Mouse (Mus musculus) kidney, adult 11 months (tissue): ENCODE measurements at regions not wholly inside any gene's neighbourhood (a gene's known extent, or its start where the extent isn't known, plus 50 kb on each side); places are given as distances from the start of the nearest gene placed in this dataset.
A peak's percentile ranks its signal among the peaks of the same experiment; 100 is the strongest.

ENCODE experiments used
- DNase-seq: peaks from one replicate; pipeline ENCODE4 v3.0.0; 2022

DNA sequence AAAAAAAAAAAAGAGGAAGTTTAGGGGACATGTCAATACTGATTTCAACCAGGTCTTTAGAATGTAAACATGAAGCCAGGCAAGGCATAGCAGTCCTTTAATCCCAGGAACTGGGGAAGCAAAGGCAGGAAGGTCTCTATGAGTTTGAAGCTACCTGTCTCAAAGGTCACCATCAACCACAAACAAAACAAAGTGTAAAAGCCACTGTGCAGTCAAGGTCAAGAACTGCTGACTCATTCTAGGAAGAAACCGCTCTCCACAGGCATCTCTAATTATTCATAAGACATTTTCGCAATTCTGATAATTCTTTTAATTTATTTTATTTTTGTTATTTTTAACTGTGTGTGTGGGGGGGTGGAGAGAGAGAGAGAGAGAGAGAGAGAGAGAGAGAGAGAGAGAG, 364.0 kb downstream of the Cntnap4 start:
- DNase-seq, result no peak

GRCm38 (mm10) chr8:112935411-112935810, 365.6 kb downstream of the Cntnap4 start:
- no peak for DNase-seq

GRCm38 (mm10) chr8:112935897-112936719, 366.3 kb downstream of the Cntnap4 start:
- peak; percentile 62 for DNase-seq

- peak; percentile 57 for DNase-seq
Observed at GRCm38 (mm10) chr8:112972418-112972817, 402.6 kb downstream of the Cntnap4 start.

- DNase-seq, result no peak
Observed at GRCm38 (mm10) chr8:112975734-112976133, 405.9 kb downstream of the Cntnap4 start.

- no peak for DNase-seq
Observed at GRCm38 (mm10) chr8:112976312-112976711, 406.5 kb downstream of the Cntnap4 start.

- DNase-seq, result no peak
Observed at GRCm38 (mm10) chr8:112993781-112994180, 423.9 kb downstream of the Cntnap4 start.

GRCm38 (mm10) chr8:113007356-113007755, 437.5 kb downstream of the Cntnap4 start:
- DNase-seq, result no peak

GRCm38 (mm10) chr8:113028880-113029279, 459.0 kb downstream of the Cntnap4 start:
- DNase-seq, result no peak

DNA sequence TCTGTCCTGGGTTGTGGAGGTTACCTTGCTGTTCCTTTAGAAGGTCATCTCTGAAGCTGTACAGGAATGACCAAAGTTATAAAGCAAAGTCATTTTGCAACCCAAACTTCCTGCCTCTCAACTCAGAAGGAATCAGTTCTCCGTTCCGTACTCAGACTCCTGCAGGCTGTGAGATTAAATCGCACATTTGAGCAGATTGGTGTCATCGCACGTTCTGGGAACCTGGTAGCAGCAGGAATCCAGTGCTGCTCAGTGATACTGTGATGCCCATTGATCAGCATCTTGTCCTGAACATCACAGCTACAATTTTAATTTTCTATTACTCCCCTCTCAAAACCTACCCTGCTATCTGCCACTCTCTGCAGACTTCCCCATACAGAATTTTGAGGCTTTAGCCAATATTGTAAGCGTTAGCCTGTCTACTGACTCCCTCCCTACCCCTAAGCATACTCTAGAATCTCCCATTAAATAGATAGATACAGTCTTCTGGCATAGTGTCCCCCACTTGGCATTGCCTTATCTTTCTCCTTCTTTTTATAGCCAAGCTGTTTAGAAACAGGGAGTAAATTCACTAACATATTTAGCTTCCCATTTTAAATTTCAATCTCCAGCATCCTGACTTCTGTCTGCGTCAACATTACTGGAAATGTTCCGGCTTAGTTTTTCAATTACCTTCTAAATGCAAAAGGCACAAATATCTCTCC, 482.1 kb downstream of the Cntnap4 start:
- DNase-seq, result no peak

GRCm38 (mm10) chr8:113065246-113066169, 495.7 kb downstream of the Cntnap4 start:
- no peak for DNase-seq

DNA sequence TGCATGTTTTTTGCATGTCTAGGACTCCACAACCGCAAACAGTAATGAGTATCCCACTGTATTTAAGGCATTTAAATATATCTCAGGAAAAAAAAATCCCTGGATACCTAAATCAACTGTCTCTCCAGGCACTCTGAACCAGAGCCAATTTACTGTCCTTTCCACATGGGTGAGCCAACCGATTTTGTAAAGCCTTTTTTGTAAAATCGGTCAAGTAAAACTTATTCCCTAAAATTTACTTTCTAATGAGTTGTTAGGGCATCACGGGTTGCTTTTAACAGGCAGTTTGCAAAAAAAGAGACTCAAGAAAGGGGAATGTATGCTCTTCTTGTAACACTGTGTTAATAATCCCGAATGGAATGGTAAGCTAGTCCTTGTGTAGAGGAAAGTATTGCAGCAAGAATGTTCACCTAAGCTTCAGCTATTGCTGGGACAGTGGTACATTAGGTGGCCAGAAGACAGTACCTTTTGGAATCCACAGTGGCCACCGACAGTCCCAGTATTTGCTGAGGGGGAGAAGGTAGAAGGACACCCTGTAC, 496.4 kb downstream of the Cntnap4 start:
- no peak for DNase-seq

DNA sequence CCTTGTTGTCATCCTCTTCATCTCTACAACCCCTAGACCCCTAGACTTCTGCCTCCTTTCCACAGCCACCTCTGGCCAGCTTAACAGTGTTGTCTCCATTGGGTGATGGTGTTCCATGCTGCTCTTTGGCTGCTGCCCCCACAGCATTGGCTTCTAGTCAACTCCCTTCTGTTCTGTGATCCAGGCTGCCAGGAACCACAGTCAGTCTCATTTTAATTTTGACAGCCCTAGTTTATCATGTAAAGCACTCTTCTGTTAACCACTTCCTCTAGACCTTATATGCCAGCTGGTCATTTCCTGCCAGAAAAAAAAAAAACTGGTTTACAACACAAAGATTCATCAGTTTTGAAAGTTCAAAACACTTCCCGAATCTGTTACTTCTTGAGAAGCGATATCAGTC, 514.1 kb downstream of the Cntnap4 start:
- DNase-seq, result no peak

DNA sequence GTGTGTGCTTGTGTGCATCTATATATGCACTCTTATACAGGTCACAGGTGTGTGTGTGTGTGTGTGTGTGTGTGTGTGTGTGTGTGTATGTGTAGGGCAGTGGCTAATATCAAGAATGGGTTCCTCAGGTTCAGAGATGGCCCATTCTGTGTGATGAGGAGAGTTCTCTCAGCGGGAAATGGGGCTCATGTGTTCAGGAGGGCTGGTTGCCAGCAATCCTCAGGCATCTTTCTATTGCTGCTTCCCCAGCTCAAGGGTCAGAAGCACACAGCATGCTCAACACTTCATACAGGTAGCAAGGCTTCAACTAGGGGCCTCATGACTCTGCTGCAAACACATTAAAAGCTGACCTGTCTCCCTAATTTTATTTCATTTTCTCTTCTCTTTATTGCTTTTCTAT, 517.7 kb downstream of the Cntnap4 start:
- DNase-seq, result no peak

- no peak for DNase-seq
Observed at GRCm38 (mm10) chr8:113111665-113112064, 523.7 kb upstream of the Mon1b start.

DNA sequence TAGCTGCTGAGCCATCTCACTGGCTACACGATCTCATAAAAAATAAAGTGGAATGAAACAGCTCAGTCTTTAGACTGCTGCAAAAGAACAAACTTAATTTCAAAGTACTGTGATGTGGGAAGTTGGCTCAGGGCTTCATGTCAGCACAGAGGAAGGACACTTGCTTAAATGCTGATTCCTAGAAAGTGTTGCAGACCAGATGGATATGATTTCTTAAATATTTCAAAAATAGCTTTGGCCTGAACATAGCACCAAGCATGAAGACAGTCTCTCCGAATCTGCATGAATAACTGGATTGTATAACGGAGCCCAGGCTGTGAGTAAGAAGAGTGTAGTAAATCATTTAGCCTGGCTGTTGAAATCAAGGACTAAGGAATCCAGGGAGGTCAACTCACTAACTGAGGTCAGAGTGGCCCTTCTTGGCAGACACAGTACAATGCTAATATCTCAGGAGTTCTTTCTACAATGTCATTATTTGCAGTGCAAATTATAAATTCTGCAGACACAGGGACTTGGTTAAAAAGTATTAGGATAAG, 521.2 kb upstream of the Mon1b start:
- peak; percentile 68 for DNase-seq

- DNase-seq, result peak; percentile 66
Observed at GRCm38 (mm10) chr8:113117241-113117640, 518.1 kb upstream of the Mon1b start.

DNA sequence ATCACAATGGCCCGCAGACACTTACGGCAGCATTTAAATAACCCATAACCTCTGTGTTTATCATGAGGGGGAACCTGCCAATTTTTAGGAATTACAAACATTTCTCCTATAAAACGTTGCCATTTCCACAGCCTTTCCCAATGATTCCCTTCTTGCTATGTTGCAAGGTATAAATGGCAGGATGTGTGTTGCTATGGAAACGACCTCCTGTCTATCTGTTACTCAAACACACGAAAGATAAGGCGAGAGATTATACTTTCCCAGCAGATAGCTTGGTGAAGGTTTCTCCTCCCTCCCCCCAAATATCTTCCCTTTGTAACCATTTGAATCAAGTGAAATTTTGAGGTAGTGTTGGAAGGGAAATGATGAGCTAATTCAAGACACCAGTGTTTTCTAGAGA, 509.8 kb upstream of the Mon1b start:
- no peak for DNase-seq

DNA sequence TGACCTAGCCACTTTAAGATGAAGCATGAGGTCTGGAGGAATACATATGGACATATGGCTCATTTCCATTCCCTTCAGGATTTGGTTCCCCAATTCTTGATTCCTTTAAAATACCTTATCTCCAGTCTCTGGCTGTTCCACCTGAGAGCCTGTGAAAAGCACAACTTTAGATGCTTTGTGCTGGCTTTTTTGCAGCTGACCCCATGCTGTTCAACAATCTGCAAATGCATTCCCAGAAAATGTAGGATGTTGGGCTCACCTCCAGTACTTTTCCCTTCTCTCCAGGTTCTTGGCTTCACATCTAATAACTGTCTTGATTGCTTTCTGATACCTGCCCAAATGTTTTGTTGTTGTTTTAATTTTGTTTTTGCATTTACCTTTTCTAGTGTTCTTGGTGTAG, 498.0 kb upstream of the Mon1b start:
- DNase-seq, result no peak

DNA sequence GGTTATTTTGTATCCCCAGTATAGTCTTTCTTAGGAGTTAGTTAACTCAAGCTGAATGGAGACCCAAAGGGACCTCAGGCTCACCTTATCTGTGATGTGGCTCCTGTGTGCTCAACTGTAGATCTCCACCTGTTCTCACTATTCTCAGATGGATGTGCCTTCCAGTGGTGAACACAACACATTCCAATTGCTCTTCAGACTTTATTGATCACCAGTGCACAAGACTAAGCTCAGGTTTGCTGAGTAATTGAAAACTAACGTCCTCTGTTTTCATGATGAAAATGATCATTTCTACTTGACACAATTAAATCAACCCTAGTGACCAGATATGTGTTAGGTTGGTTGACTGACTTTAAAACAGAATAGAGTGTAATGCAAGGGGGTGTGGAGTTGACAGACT, 495.4 kb upstream of the Mon1b start:
- DNase-seq, result no peak

DNA sequence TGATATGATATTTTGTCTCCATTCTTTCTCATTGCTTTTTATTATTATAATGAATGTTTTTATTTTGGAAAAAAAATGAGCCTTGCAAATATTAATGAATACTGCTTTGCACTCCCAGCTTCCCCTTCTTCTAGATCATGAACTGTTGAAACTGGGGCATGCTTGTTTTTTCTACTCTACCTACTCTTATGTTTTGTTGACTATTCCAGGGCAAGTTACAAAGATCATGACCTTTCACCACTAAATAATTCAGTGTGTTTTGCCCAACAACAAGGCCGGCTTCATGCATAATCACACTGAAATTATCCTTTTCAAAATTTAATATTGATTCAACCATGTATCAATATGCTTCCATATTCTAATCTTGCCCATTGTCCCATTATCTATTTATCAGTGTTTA, 494.3 kb upstream of the Mon1b start:
- no peak for DNase-seq

- no peak for DNase-seq
Observed at GRCm38 (mm10) chr8:113176591-113176990, 458.8 kb upstream of the Mon1b start.

- DNase-seq, result no peak
Observed at GRCm38 (mm10) chr8:113183186-113183585, 452.2 kb upstream of the Mon1b start.
